Mouse (Mus musculus) myocyte (in vitro differentiated cells): ENCODE measurements at regions not wholly inside any gene's neighbourhood (a gene's known extent, or its start where the extent isn't known, plus 50 kb on each side); places are given as distances from the start of the nearest gene placed in this dataset.

Source experiments
- H3K27me3 ChIP-seq: one replicate; pipeline ENCODE4 v1.6.1; 2011; ENCODE audit not compliant: control insufficient read depth, insufficient read depth, insufficient read length
- H3K36me3 ChIP-seq: one replicate; pipeline ENCODE4 v1.6.1; 2011; ENCODE audit not compliant: control insufficient read depth, insufficient read depth
- H3K4me2 ChIP-seq: one replicate; pipeline ENCODE4 v1.6.1; 2011; ENCODE audit warnings: low read depth, control low read depth
- H3K4me3 ChIP-seq: one replicate; pipeline ENCODE4 v1.5.1; 2011; ENCODE audit warnings: mild to moderate bottlenecking, control low read depth, moderate library complexity
- H3K79me2 ChIP-seq: one replicate; pipeline ENCODE4 v1.6.1; 2011; ENCODE audit not compliant: control insufficient read depth, insufficient read depth
- H3ac ChIP-seq: one replicate; pipeline ENCODE4 v1.6.1; 2011; ENCODE audit not compliant: control insufficient read depth, insufficient read length
- CEBPB ChIP-seq: IDR thresholded peaks from 2 replicates; pipeline ENCODE4 v1.6.1; 2011; ENCODE audit warnings: mild to moderate bottlenecking, moderate library complexity; ENCODE audit not compliant: poor library complexity, insufficient read depth, severe bottlenecking
- E2F4 ChIP-seq: IDR thresholded peaks from one replicate; pipeline ENCODE4 v1.6.1; 2011; ENCODE audit warnings: mild to moderate bottlenecking, control low read depth, moderate library complexity; ENCODE audit not compliant: insufficient read depth
- MAX ChIP-seq: IDR thresholded peaks from one replicate; pipeline ENCODE4 v1.6.1; 2011; ENCODE audit warnings: low read depth, mild to moderate bottlenecking, control low read depth
- MYOD1 ChIP-seq, 3 experiments: IDR thresholded peaks; one replicate each; pipeline ENCODE4 v1.6.1; 2011; ENCODE audit warnings: control low read depth in 2 of 3, low read depth in 2 of 3, mild to moderate bottlenecking in 2 of 3, moderate library complexity in 1 of 3; ENCODE audit not compliant: insufficient read length in 2 of 3, control insufficient read depth in 1 of 3
- MYOG ChIP-seq, 3 experiments: IDR thresholded peaks; one replicate each; pipeline ENCODE4 v1.6.1; 2011; ENCODE audit warnings: control low read depth in 2 of 3, low read depth in 2 of 3, mild to moderate bottlenecking in 2 of 3; ENCODE audit not compliant: insufficient read length in 2 of 3, control insufficient read depth in 1 of 3, insufficient read depth in 1 of 3
- POLR2A ChIP-seq: IDR thresholded peaks from one replicate; pipeline ENCODE4 v1.6.1; 2011; ENCODE audit warnings: low read depth, mild to moderate bottlenecking, control low read depth, moderate library complexity; ENCODE audit not compliant: insufficient read length
- POLR2AphosphoS2 ChIP-seq: IDR thresholded peaks from one replicate; pipeline ENCODE4 v1.6.1; 2011; ENCODE audit warnings: low read depth, control low read depth; ENCODE audit not compliant: insufficient read length
- REST ChIP-seq: IDR thresholded peaks from one replicate; pipeline ENCODE4 v1.6.1; 2011; ENCODE audit warnings: mild to moderate bottlenecking, control low read depth, moderate library complexity; ENCODE audit not compliant: insufficient read depth, insufficient read length
- SRF ChIP-seq: IDR thresholded peaks from one replicate; pipeline ENCODE4 v1.6.1; 2011; ENCODE audit warnings: low read depth; ENCODE audit not compliant: control insufficient read depth, insufficient read length
- TCF12 ChIP-seq: IDR thresholded peaks from one replicate; pipeline ENCODE4 v1.6.1; 2011; ENCODE audit warnings: mild to moderate bottlenecking, control low read depth; ENCODE audit not compliant: poor library complexity, insufficient read depth, severe bottlenecking
- TCF3 ChIP-seq: IDR thresholded peaks from one replicate; pipeline ENCODE4 v1.6.1; 2011; ENCODE audit warnings: low read depth, control low read depth; ENCODE audit not compliant: insufficient read length
- USF1 ChIP-seq: IDR thresholded peaks from one replicate; pipeline ENCODE4 v1.6.1; 2011; ENCODE audit warnings: low read depth, mild to moderate bottlenecking, control low read depth, moderate library complexity

DNA sequence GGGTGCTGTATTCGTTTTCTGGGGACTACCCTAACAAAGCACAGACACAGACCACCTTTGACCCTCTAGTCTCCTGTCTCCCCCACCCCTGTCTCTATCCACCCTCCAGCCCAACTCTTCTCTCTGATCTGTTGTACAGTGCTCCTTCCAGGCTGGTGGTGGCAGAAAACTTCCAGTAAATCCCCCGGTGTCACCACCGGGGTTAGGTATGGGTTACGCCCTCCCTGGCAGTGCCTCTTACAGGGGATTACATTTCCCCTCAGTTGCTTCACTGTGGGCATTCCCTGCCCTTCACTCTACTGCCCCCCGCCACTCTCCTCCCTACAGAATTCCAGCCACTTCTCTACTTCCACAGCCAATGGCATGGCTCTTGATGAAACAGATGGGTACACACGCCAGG, 153.5 kb upstream of the Agap1 start:
- H3K36me3 ChIP-seq: no peaks in the 10 kb centered on the region
- TF ChIP-seq CEBPB (no peak), TCF12 (no peak), MAX (no peak), MYOG (IDR thresholded peaks at IDR 0.05; ENCODE audit: control insufficient read depth in 1 of 3, insufficient read depth in 1 of 3, insufficient read length in 2 of 3, low read depth in 2 of 3) (no peak), USF1 (no peak), TCF3 (no peak), E2F4 (no peak), POLR2A (no peak), MYOD1 (IDR thresholded peaks at IDR 0.05; ENCODE audit: control insufficient read depth in 1 of 3, insufficient read length in 2 of 3, low read depth in 2 of 3) (no peak), REST (no peak)
- H3K79me2 ChIP-seq: no peaks in the 10 kb centered on the region
- H3K27me3 ChIP-seq: peaks cover 26% of the 10 kb centered on the region
- no peak overlapping the region for H3K4me3 ChIP-seq
- H3K4me2 ChIP-seq: no peak overlapping the region
- H3ac ChIP-seq: no peak overlapping the region

DNA sequence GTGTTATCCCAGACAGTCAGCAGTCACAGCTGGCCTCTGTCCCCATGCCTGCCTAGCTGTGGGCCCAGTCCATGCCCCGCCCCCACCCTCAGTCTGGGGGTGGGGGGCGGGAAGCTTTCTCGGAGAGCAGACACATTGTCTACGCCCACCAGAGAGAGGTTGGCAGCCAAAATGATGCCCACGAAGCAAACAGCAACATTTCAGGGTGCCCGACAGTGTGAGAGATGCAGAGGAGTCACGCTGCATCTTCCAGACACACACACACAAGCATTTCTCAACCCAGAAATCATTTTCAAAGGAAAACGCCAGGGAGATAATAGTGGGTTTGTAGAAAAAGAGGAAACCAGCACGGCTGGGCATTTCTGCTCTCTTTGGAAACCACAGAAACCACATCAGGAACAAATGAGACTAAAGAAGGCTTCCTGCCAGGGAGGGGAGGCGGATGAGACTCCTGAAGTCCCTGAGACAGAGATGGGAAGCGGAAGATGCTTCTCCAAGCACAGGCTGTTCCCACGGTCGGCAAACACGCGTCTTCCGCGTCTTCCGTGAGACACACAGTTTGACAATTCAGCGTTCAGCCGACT, 152.1 kb upstream of the Agap1 start:
- H3K4me3 ChIP-seq: no peak overlapping the region
- H3K79me2 ChIP-seq: no peaks in the 10 kb centered on the region
- H3K4me2 ChIP-seq: peak overlapping the region; percentile 50
- H3K27me3 ChIP-seq: peaks cover 25% of the 10 kb centered on the region
- no peak overlapping the region for H3ac ChIP-seq
- no peaks in the 10 kb centered on the region for H3K36me3 ChIP-seq
- peak in 1 of 3 experiments; percentile 35 for TF ChIP-seq MYOD1 (IDR thresholded peaks at IDR 0.05; ENCODE audit: control insufficient read depth in 1 of 3, insufficient read length in 2 of 3, low read depth in 2 of 3)
- no peak for TF ChIP-seq TCF12
- no peak for TF ChIP-seq USF1
- no peak for TF ChIP-seq SRF
- no peak for TF ChIP-seq CEBPB

DNA sequence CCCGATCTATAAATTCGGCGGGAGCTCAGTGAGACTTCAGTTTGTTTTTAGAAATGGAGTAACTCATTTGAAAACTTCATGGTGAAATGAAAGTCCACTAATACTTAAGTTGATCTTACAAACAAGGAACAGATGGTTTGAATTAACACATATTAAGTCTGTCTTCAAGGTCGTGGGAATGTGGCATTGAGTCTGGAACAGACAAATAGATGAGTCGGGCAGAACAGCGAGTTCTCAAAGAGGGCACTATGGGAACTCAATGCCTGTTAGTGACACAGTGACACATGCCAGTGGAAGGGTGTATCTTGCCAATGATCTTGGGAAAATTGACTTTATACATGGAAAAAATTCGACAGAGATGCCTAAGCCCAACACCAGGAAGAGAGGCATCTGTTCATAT, 149.4 kb upstream of the Agap1 start:
- no peak overlapping the region for H3K4me2 ChIP-seq
- H3K27me3 ChIP-seq: peaks cover 29% of the 10 kb centered on the region
- H3ac ChIP-seq: no peak overlapping the region
- TF ChIP-seq MYOD1 (IDR thresholded peaks at IDR 0.05; ENCODE audit: control insufficient read depth in 1 of 3, insufficient read length in 2 of 3, low read depth in 2 of 3) (no peak), USF1 (no peak), MYOG (IDR thresholded peaks at IDR 0.05; ENCODE audit: control insufficient read depth in 1 of 3, insufficient read depth in 1 of 3, insufficient read length in 2 of 3, low read depth in 2 of 3) (no peak), CEBPB (no peak), POLR2AphosphoS2 (no peak), E2F4 (no peak), TCF3 (no peak), SRF (no peak), MAX (no peak), TCF12 (no peak), REST (no peak), POLR2A (no peak)
- H3K79me2 ChIP-seq: no peaks in the 10 kb centered on the region
- no peak overlapping the region for H3K4me3 ChIP-seq
- H3K36me3 ChIP-seq: no peaks in the 10 kb centered on the region

DNA sequence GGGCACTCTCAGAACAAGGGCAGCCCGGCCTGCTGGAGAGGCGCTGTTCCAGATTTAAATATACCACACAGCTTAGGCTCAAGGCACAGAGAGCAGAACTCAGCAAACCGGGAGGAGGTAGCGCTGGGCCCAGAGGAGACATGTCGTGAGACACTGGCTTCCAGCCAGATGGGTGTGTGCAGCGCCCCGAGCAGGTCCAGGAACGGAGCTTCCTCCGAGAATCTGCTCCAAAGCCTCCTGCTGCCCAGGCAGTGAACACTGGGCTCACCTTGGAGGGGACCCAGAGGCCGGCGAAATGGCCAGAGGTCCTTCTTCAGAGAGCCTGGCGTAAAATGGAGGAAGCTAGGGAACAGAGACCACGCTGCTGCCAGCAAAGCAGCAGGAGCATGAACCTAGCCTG, 145.8 kb upstream of the Agap1 start:
- Histone ChIP-seq H3K4me2 (no peak overlapping the region), H3K27me3 (peaks cover 59% of the 10 kb centered on the region), H3K79me2 (no peaks in the 10 kb centered on the region), H3ac (no peak overlapping the region), H3K36me3 (no peaks in the 10 kb centered on the region), H3K4me3 (no peak overlapping the region)
- TF ChIP-seq MYOG (IDR thresholded peaks at IDR 0.05; ENCODE audit: control insufficient read depth in 1 of 3, insufficient read depth in 1 of 3, insufficient read length in 2 of 3, low read depth in 2 of 3) (no peak), REST (no peak), MAX (no peak)

DNA sequence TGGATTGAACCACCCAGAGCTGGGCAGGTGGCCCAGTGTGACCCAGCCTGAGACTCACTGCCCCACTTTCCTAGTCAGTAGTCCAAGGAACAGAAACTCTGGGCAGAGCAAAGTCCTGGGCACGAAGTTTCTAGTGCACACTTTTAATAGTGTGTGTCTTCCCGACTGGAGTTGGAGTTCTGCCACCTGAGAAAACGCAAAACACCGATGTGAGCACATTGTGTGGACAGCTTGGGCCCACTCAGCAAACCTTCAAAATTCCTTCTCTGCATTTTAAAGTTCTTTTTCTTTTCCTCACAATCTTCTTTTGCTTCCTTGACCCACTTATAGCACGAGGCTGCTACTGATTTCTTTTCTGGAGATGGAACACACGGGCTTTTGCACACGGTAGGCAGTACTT, 141.5 kb upstream of the Agap1 start:
- no peak overlapping the region for H3K4me3 ChIP-seq
- no peak overlapping the region for H3ac ChIP-seq
- TF ChIP-seq MYOD1 (IDR thresholded peaks at IDR 0.05; ENCODE audit: control insufficient read depth in 1 of 3, insufficient read length in 2 of 3, low read depth in 2 of 3): no peak
- TF ChIP-seq MYOG (IDR thresholded peaks at IDR 0.05; ENCODE audit: control insufficient read depth in 1 of 3, insufficient read depth in 1 of 3, insufficient read length in 2 of 3, low read depth in 2 of 3): no peak
- TF ChIP-seq TCF3: no peak
- no peak for TF ChIP-seq POLR2AphosphoS2
- no peak for TF ChIP-seq TCF12
- no peak for TF ChIP-seq POLR2A
- TF ChIP-seq SRF: no peak
- no peak for TF ChIP-seq MAX
- TF ChIP-seq REST: no peak
- TF ChIP-seq E2F4: no peak
- TF ChIP-seq USF1: no peak
- no peak for TF ChIP-seq CEBPB
- H3K79me2 ChIP-seq: no peaks in the 10 kb centered on the region
- no peaks in the 10 kb centered on the region for H3K36me3 ChIP-seq
- H3K27me3 ChIP-seq: peaks cover 60% of the 10 kb centered on the region
- no peak overlapping the region for H3K4me2 ChIP-seq
